Mouse (Mus musculus): ENCODE measurements around the gene Thap7. TPM values are rescaled to one million over a fixed set of nuclear protein-coding genes. Genes with fewer than 3 reads are reported as not detected.

Gene Thap7
- polyA plus RNA-seq, 1 experiment from 2014 or later: 37.0 TPM

- peaks cover 24% of the 10 kb centered on the region for H3K27me3 ChIP-seq (replicated peaks)
- H3K4me3 ChIP-seq: peak overlapping the region; percentile 60
- peak overlapping the region; percentile 96 for H3K4me2 ChIP-seq
- H3K36me3 ChIP-seq: peaks cover 27% of the 10 kb centered on the region
- ATAC-seq (ENCODE audit: insufficient number of reproducible peaks, low FRiP score): 0 out of 2 replicates have a peak, but pooled peaks have one; percentile 20
- peaks cover 46% of the 10 kb centered on the region for H3K4me1 ChIP-seq (replicated peaks)
- H3K9me3 ChIP-seq (replicated peaks): no peaks in the 10 kb centered on the region
- 47% methylated on average over 14 of the region's 14 CpGs for WGBS
- no peak overlapping the region for H3K27ac ChIP-seq (ENCODE audit: poor library complexity, severe bottlenecking)
- peak overlapping the region; percentile 79; the same call in 1 of the 2 replicates for H3K9ac ChIP-seq
These were observed 42.2 kb downstream of the Thap7 start for GRCm38 (mm10) chr16:17488478-17489468.

GRCm38 (mm10) chr16:17486505-17486904, 44.4 kb downstream of the Thap7 start:
- H3K36me3 ChIP-seq: peaks cover 41% of the 10 kb centered on the region
- no peak overlapping the region for H3K4me2 ChIP-seq
- 19% methylated on average over 3 of the region's 3 CpGs for WGBS
- H3K4me1 ChIP-seq (replicated peaks): peaks cover 50% of the 10 kb centered on the region
- H3K9ac ChIP-seq: no peak overlapping the region
- peak overlapping the region; percentile 59; the same call in 1 of the 2 replicates for H3K27ac ChIP-seq (ENCODE audit: poor library complexity, severe bottlenecking)
- peaks cover 20% of the 10 kb centered on the region for H3K27me3 ChIP-seq (replicated peaks)
- no peaks in the 10 kb centered on the region for H3K9me3 ChIP-seq (replicated peaks)
- peak; percentile 70 for ATAC-seq (ENCODE audit: insufficient number of reproducible peaks, low FRiP score)
- no peak overlapping the region for H3K4me3 ChIP-seq

DNA sequence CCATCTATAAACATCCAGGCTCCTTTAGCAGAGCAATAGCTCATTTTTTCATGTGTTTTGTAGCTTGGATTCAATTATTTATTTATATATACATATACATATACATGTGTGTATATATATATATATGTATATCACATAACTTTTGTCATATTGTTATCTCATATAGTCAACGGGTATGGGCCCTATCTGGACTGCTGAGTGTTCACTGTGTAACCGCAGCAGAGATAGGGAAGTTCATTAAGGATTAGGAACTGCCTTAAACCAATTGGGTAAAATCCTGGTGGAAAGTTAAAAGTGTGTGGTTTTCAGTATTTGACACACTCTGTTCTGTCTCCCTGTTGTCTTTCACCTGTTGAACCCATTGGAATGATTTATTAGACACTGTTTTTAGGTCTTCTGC, 49.5 kb downstream of the Thap7 start:
- H3K27ac ChIP-seq (ENCODE audit: poor library complexity, severe bottlenecking): no peak overlapping the region
- peaks cover 42% of the 10 kb centered on the region for H3K36me3 ChIP-seq
- H3K4me2 ChIP-seq: no peak overlapping the region
- H3K4me1 ChIP-seq (replicated peaks): peaks cover 21% of the 10 kb centered on the region
- H3K9ac ChIP-seq: no peak overlapping the region
- 69% methylated on average over 2 of the region's 2 CpGs for WGBS
- no peaks in the 10 kb centered on the region for H3K9me3 ChIP-seq (replicated peaks)
- H3K4me3 ChIP-seq: no peak overlapping the region
- no peaks in the 10 kb centered on the region for H3K27me3 ChIP-seq (replicated peaks)
- ATAC-seq (ENCODE audit: insufficient number of reproducible peaks, low FRiP score): no peak

DNA sequence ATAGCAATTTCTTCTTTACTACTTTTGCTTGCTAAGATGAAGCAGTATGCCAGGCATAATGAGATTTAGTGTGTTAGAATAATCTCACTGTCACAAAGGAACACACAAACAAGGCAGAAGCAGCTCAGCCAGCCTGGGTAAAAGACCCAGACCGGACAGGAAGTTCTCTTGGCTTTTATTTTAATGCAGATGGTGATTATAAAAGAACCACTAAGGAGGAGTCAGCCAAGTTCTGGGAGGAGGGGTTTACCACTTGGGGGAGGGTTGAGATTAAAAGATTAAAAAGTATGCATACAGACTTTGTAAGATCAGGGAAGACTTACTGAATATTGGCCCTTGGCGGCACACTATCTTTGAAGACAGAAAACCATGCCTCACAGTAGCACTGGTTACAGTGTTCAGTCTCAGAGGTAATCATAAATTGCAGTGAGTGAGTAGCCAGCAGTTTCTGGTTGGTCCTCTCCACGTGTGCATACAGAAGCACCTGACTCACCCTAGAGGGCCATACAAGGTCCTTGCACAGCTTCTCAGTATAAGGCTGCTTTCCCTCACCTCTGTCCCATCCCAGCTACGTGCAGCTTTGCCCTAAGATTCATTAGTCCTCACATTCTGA, 52.5 kb downstream of the Thap7 start:
- no peak overlapping the region for H3K4me2 ChIP-seq
- 82% methylated on average over 4 of the region's 4 CpGs for WGBS
- 0 out of 2 replicates have a peak, but pooled peaks cover 3% of the 10 kb centered on the region for H3K4me1 ChIP-seq (replicated peaks)

More for the DNA sequence above, 52.5 kb downstream of the Thap7 start:
- Histone ChIP-seq H3K4me3 (no peak overlapping the region), H3K9ac (no peak overlapping the region), H3K9me3 (replicated peaks) (no peaks in the 10 kb centered on the region), H3K27me3 (replicated peaks) (no peaks in the 10 kb centered on the region), H3K27ac (ENCODE audit: poor library complexity, severe bottlenecking) (no peak overlapping the region), H3K36me3 (peaks cover 26% of the 10 kb centered on the region)
- no peak for ATAC-seq (ENCODE audit: insufficient number of reproducible peaks, low FRiP score)

Other genes with a start within 250 kb of the Thap7 start
- 0.65 and 2.3 TPM in 2 replicates for gene Serpind1, start 199.8 kb downstream of the Thap7 start, polyA plus RNA-seq (2016; fragmentation: Nextera tagmentation; extraction: Ambion mirVana)
- gene Snap29, start 125.2 kb downstream of the Thap7 start, polyA plus RNA-seq (2016; fragmentation: Nextera tagmentation; extraction: Ambion mirVana): 13.2 and 14.1 TPM in 2 replicates
- gene Pi4ka, start 124.8 kb downstream of the Thap7 start, polyA plus RNA-seq (2016; fragmentation: Nextera tagmentation; extraction: Ambion mirVana): 45.4 and 48.7 TPM in 2 replicates
- 44.7 and 57.7 TPM in 2 replicates for gene Crkl, start 79.1 kb downstream of the Thap7 start, polyA plus RNA-seq (2016; fragmentation: Nextera tagmentation; extraction: Ambion mirVana)
- 0.82 and 1.1 TPM in 2 replicates for gene Aifm3, start 41.5 kb downstream of the Thap7 start, polyA plus RNA-seq (2016; fragmentation: Nextera tagmentation; extraction: Ambion mirVana)
- 49.2 and 56.6 TPM in 2 replicates for gene Lztr1, start 22.4 kb downstream of the Thap7 start, polyA plus RNA-seq (2016; fragmentation: Nextera tagmentation; extraction: Ambion mirVana)
- gene Lrrc74b, start 30.1 kb upstream of the Thap7 start, polyA plus RNA-seq (2016; fragmentation: Nextera tagmentation; extraction: Ambion mirVana): 0.09 and 0.23 TPM in 2 replicates
- 0.86 and 1.2 TPM in 2 replicates for gene P2rx6, start 30.7 kb upstream of the Thap7 start, polyA plus RNA-seq (2016; fragmentation: Nextera tagmentation; extraction: Ambion mirVana)
- gene Slc7a4, start 52.1 kb upstream of the Thap7 start, polyA plus RNA-seq (2016; fragmentation: Nextera tagmentation; extraction: Ambion mirVana): 9.2 and 10.9 TPM in 2 replicates
- 30.3 and 31.4 TPM in 2 replicates for gene Smpd4, start 88.2 kb upstream of the Thap7 start, polyA plus RNA-seq (2016; fragmentation: Nextera tagmentation; extraction: Ambion mirVana)
- 4.4 and 5.5 TPM in 2 replicates for gene Ccdc74a, start 115.3 kb upstream of the Thap7 start, polyA plus RNA-seq (2016; fragmentation: Nextera tagmentation; extraction: Ambion mirVana)
- 36.9 and 39.9 TPM in 2 replicates for gene Med15, start 201.8 kb upstream of the Thap7 start, polyA plus RNA-seq (2016; fragmentation: Nextera tagmentation; extraction: Ambion mirVana)
- 42.7 and 44.4 TPM in 2 replicates for gene Klhl22, start 228.5 kb upstream of the Thap7 start, polyA plus RNA-seq (2016; fragmentation: Nextera tagmentation; extraction: Ambion mirVana)